Mouse (Mus musculus): ENCODE measurements around the gene Gm13272. TPM values are rescaled to one million over a fixed set of nuclear protein-coding genes. Genes with fewer than 3 reads are reported as not detected.
"Not testable (repeated sequence)": the region's sequence is repeated elsewhere in the genome, so short reads cannot be mapped to it uniquely, and the experiment has no call there.

Gm13272 gene
- not detected in 2 replicates for total RNA-seq (2014; fragmentation: Nextera tagmentation)
- total RNA-seq (2017), result 0.29 TPM in 1 of 2 replicates, not detected in the other
- not detected in 2 replicates for polyA plus RNA-seq (2012)

- H3K4me1 ChIP-seq (ENCODE audit: insufficient read depth, low read depth, low read length); DNase-seq (ENCODE audit: low spot score); H3K4me3 ChIP-seq (ENCODE audit: low read depth, low read length); H3K9me3 ChIP-seq (replicated peaks); ATAC-seq (ENCODE audit: extremely low read depth, insufficient number of reproducible peaks, low FRiP score, poor library complexity, severe bottlenecking); H3K36me3 ChIP-seq (replicated peaks); H3K27me3 ChIP-seq (ENCODE audit: insufficient read depth, low read length): not testable (repeated sequence)
Measured at GRCm38 (mm10) chr4:88779550-88779949, at the start of gene Gm13272. TSS of gene Gm13272 (plus strand) at chr4:88779850.

- Histone ChIP-seq H3K4me3 (ENCODE audit: low read depth, low read length) (no peak overlapping the region), H3K4me1 (ENCODE audit: insufficient read depth, low read depth, low read length) (no peaks in the 10 kb centered on the region; the same call in 1 of the 2 replicates), H3K27me3 (ENCODE audit: insufficient read depth, low read length) (0 out of 2 replicates have a peak, but pooled peaks cover 3% of the 10 kb centered on the region), H3K9me3 (replicated peaks) (no peaks in the 10 kb centered on the region), H3K36me3 (replicated peaks) (no peaks in the 10 kb centered on the region)
- ATAC-seq (ENCODE audit: extremely low read depth, insufficient number of reproducible peaks, low FRiP score, poor library complexity, severe bottlenecking) (no peak), DNase-seq (ENCODE audit: low spot score) (no peak)
- TF ChIP-seq CTCF (IDR thresholded peaks at IDR 0.05; ENCODE audit: low read depth, low read length) (peak; percentile 77), GATA2 (IDR thresholded peaks at IDR 0.05; ENCODE audit: borderline replicate concordance, low read depth, low read length) (no peak)
Measured at GRCm38 (mm10) chr4:88738480-88738879, 41.2 kb upstream of the Gm13272 start.

DNA sequence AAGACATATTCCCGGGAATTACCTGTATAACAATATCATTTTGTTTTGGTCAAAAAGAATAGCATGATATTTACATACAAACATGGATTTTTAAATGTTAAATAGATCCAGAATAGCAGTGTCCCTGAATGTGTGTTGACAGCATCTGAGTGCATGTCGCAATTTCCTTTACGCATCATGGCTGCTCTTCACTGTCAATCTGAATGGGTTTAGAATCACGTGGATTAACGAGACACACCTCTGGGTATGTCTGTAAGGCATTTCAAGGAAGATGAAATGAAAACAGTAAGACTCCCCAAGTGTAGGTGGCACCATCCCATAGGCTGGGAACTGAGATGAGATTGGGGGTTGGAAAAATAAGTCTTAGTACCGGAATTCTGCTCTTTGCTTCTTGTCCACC is 40.6 kb upstream of the Gm13272 start:
- TF ChIP-seq GATA2 (IDR thresholded peaks at IDR 0.05; ENCODE audit: borderline replicate concordance, low read depth, low read length) (no peak), CTCF (IDR thresholded peaks at IDR 0.05; ENCODE audit: low read depth, low read length) (no peak), POLR2AphosphoS5 (IDR thresholded peaks at IDR 0.05; ENCODE audit: insufficient replicate concordance, low read depth, low read length) (no peak), GATA1 (IDR thresholded peaks at IDR 0.05; ENCODE audit: borderline replicate concordance, low read length) (no peak), TAL1 (conservative IDR thresholded peaks at IDR 0.05; ENCODE audit: low read depth, low read length) (no peak)
- ATAC-seq (ENCODE audit: extremely low read depth, insufficient number of reproducible peaks, low FRiP score, poor library complexity, severe bottlenecking) (no peak), DNase-seq (ENCODE audit: low spot score) (no peak)
- Histone ChIP-seq H3K4me3 (ENCODE audit: low read depth, low read length) (no peak overlapping the region), H3K36me3 (replicated peaks) (no peaks in the 10 kb centered on the region), H3K4me1 (ENCODE audit: insufficient read depth, low read depth, low read length) (no peaks in the 10 kb centered on the region; the same call in 1 of the 2 replicates), H3K9me3 (replicated peaks) (no peaks in the 10 kb centered on the region), H3K27me3 (ENCODE audit: insufficient read depth, low read length) (0 out of 2 replicates have a peak, but pooled peaks cover 3% of the 10 kb centered on the region)

DNA sequence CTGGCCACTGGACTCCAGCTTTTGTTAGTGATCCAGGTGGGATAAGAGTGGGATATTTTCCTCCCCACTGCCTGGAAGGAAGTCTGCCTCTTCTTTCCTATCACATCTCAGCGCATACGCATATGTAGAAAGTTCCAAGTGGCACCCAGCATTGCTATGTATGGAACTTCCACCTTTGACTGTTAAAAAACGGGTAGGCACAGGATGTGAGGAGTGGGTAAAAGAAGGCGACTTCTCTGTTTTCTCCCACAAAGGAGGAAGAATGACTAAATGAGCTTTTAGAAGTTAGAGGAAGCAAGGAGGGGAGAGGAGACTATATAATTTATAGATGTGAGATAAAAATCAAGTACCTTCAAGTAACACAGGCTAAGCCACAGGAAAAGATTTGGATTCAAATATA is 38.2 kb upstream of the Gm13272 start:
- H3K36me3 ChIP-seq (replicated peaks), result no peaks in the 10 kb centered on the region
- TF ChIP-seq GATA1 (IDR thresholded peaks at IDR 0.05; ENCODE audit: borderline replicate concordance, low read length) (no peak), POLR2AphosphoS5 (IDR thresholded peaks at IDR 0.05; ENCODE audit: insufficient replicate concordance, low read depth, low read length) (no peak), GATA2 (IDR thresholded peaks at IDR 0.05; ENCODE audit: borderline replicate concordance, low read depth, low read length) (no peak), TAL1 (conservative IDR thresholded peaks at IDR 0.05; ENCODE audit: low read depth, low read length) (no peak), CTCF (IDR thresholded peaks at IDR 0.05; ENCODE audit: low read depth, low read length) (no peak)
- peaks cover 6% of the 10 kb centered on the region; the same call in 1 of the 2 replicates for H3K27me3 ChIP-seq (ENCODE audit: insufficient read depth, low read length)
- no peaks in the 10 kb centered on the region for H3K9me3 ChIP-seq (replicated peaks)
- no peak overlapping the region for H3K4me3 ChIP-seq (ENCODE audit: low read depth, low read length)
- no peaks in the 10 kb centered on the region; the same call in 1 of the 2 replicates for H3K4me1 ChIP-seq (ENCODE audit: insufficient read depth, low read depth, low read length)
- DNase-seq (ENCODE audit: low spot score) (no peak), ATAC-seq (ENCODE audit: extremely low read depth, insufficient number of reproducible peaks, low FRiP score, poor library complexity, severe bottlenecking) (no peak)

DNA sequence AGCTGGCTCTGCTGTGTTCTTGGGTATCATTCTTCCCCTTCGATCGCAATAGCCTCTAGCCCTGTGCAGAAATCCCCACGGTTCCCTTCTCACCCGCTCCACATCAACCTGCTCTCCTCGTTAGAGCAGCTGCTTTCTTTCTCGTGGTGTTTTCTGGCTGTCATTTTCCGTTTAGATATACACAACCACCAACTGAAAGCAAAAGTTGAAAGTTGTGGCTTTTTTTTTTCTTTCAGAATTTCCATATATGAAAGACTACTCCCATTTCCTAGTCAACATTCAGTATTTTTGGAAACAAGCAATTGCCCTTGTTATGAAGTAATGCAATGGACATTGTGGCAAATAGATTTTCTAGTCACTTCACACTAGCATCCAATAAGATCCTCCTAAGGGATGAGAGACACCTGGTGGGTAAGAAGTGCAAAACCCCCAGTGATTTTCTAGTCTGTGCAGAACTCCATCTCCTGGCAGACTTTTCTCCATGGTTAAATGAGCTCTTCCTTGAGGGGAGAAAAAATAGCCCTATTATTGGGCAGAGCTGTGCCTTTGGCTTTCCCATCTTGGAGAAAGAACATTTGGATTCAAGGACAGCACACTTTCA is 36.8 kb upstream of the Gm13272 start:
- Histone ChIP-seq H3K4me3 (ENCODE audit: low read depth, low read length) (no peak overlapping the region), H3K9me3 (replicated peaks) (no peaks in the 10 kb centered on the region), H3K27me3 (ENCODE audit: insufficient read depth, low read length) (peaks cover 6% of the 10 kb centered on the region; the same call in 1 of the 2 replicates), H3K4me1 (ENCODE audit: insufficient read depth, low read depth, low read length) (no peaks in the 10 kb centered on the region; the same call in 1 of the 2 replicates), H3K36me3 (replicated peaks) (no peaks in the 10 kb centered on the region)
- ATAC-seq (ENCODE audit: extremely low read depth, insufficient number of reproducible peaks, low FRiP score, poor library complexity, severe bottlenecking) (no peak), DNase-seq (ENCODE audit: low spot score) (no peak)
- TF ChIP-seq POLR2AphosphoS5 (IDR thresholded peaks at IDR 0.05; ENCODE audit: insufficient replicate concordance, low read depth, low read length), result no peak
- no peak for TF ChIP-seq CTCF (IDR thresholded peaks at IDR 0.05; ENCODE audit: low read depth, low read length)
- no peak for TF ChIP-seq GATA1 (IDR thresholded peaks at IDR 0.05; ENCODE audit: borderline replicate concordance, low read length)
- TF ChIP-seq TAL1 (conservative IDR thresholded peaks at IDR 0.05; ENCODE audit: low read depth, low read length), result no peak
- no peak for TF ChIP-seq GATA2 (IDR thresholded peaks at IDR 0.05; ENCODE audit: borderline replicate concordance, low read depth, low read length)

- DNase-seq (ENCODE audit: low spot score), result no peak
- Histone ChIP-seq H3K4me3 (ENCODE audit: low read depth, low read length) (no peak overlapping the region), H3K9me3 (replicated peaks) (no peaks in the 10 kb centered on the region), H3K27me3 (ENCODE audit: insufficient read depth, low read length) (peaks cover 6% of the 10 kb centered on the region; the same call in 1 of the 2 replicates), H3K36me3 (replicated peaks) (no peaks in the 10 kb centered on the region), H3K4me1 (ENCODE audit: insufficient read depth, low read depth, low read length) (no peaks in the 10 kb centered on the region; the same call in 1 of the 2 replicates)
- TF ChIP-seq POLR2AphosphoS5 (IDR thresholded peaks at IDR 0.05; ENCODE audit: insufficient replicate concordance, low read depth, low read length) (no peak), CTCF (IDR thresholded peaks at IDR 0.05; ENCODE audit: low read depth, low read length) (no peak), GATA2 (IDR thresholded peaks at IDR 0.05; ENCODE audit: borderline replicate concordance, low read depth, low read length) (no peak), TAL1 (conservative IDR thresholded peaks at IDR 0.05; ENCODE audit: low read depth, low read length) (no peak), GATA1 (IDR thresholded peaks at IDR 0.05; ENCODE audit: borderline replicate concordance, low read length) (no peak)
- ATAC-seq (ENCODE audit: extremely low read depth, insufficient number of reproducible peaks, low FRiP score, poor library complexity, severe bottlenecking), result no peak
Measured at GRCm38 (mm10) chr4:88744207-88744606, 35.4 kb upstream of the Gm13272 start.
